Mouse (Mus musculus): Measurements from ENCODE around the gene Gal.

GRCm38 (mm10) chr19:3422981-3423380 is 8.6 kb upstream of the Gal start:
- TF ChIP-seq CTCF (IDR thresholded peaks at IDR 0.05; ENCODE audit: borderline replicate concordance, extremely low read depth, insufficient read depth, insufficient read length) (no peak), POLR2A (IDR thresholded peaks at IDR 0.05; ENCODE audit: borderline replicate concordance, extremely low read depth, insufficient read depth, insufficient read length, poor library complexity, severe bottlenecking) (no peak)
